Mouse (Mus musculus): ENCODE data around the gene Cabp7.

DNA sequence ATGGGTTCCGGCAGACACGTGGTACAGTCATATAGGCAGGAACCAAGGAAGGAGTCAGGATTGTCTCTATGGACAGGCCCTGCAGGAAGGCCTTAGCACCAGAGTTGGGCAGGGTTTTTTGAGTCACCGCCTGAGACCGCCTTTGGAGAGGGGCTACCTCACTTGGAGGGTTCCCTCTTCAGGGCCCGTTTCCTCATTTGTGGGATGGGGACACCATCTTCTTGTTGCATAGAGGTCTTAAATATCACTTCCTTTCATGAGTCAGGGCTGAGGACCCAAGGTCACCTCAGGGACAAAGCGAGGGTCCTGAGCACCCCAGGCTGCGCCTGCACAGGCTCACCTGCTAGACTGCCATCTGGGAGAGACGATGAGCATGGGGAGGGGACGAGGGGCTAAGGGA, 9.9 kb upstream of the Cabp7 start:
- TF ChIP-seq POLR2AphosphoS2 (IDR thresholded peaks at IDR 0.05; ENCODE audit: low read depth, low read length) (no peak), POLR2A (IDR thresholded peaks at IDR 0.05; ENCODE audit: low read depth, low read length) (no peak), ZKSCAN1 (IDR thresholded peaks at IDR 0.05; ENCODE audit: borderline replicate concordance, low read depth, low read length) (no peak), CTCF (conservative IDR thresholded peaks at IDR 0.05 in 1 of 2, IDR thresholded peaks at IDR 0.05 in 1 of 2; ENCODE audit: low read depth in 2 of 2, low read length in 2 of 2) (no peak), SIN3A (IDR thresholded peaks at IDR 0.05; ENCODE audit: low read length) (no peak), ELF1 (IDR thresholded peaks at IDR 0.05; ENCODE audit: low read depth, low read length) (no peak), EP300 (IDR thresholded peaks at IDR 0.05; ENCODE audit: low read length) (no peak), E2F4 (IDR thresholded peaks at IDR 0.05; ENCODE audit: insufficient replicate concordance, low read depth, low read length) (no peak), USF1 (IDR thresholded peaks at IDR 0.05; ENCODE audit: low read depth, low read length) (no peak)
